Mouse (Mus musculus): ENCODE measurements around the gene Rfpl4b. TPM values are rescaled to one million over a fixed set of nuclear protein-coding genes. Genes with fewer than 3 reads are reported as not detected.
"Not testable (repeated sequence)": the region's sequence is repeated elsewhere in the genome, so short reads cannot be mapped to it uniquely, and the experiment has no call there.

Rfpl4b gene
- not detected in 2 replicates for polyA plus RNA-seq (2012; rRNA removed)

GRCm38 (mm10) chr10:38821679-38822078 is at the start of gene Rfpl4b:
Rfpl4b (minus strand) TSS chr10:38821779.
- no peak for TF ChIP-seq POLR2A (IDR thresholded peaks at IDR 0.05; ENCODE audit: borderline replicate concordance, extremely low read depth, insufficient read depth, insufficient read length, poor library complexity, severe bottlenecking)
- TF ChIP-seq CTCF (IDR thresholded peaks at IDR 0.05; ENCODE audit: borderline replicate concordance, extremely low read depth, insufficient read depth, insufficient read length): no peak
- DNase-seq (ENCODE audit: low read depth): no peak

GRCm38 (mm10) chr10:38855186-38855585 is 33.6 kb upstream of the Rfpl4b start:
- TF ChIP-seq POLR2A (IDR thresholded peaks at IDR 0.05; ENCODE audit: borderline replicate concordance, extremely low read depth, insufficient read depth, insufficient read length, poor library complexity, severe bottlenecking) (no peak), CTCF (IDR thresholded peaks at IDR 0.05; ENCODE audit: borderline replicate concordance, extremely low read depth, insufficient read depth, insufficient read length) (no peak)
- peak; percentile 10 for DNase-seq (ENCODE audit: low read depth)

GRCm38 (mm10) chr10:38850006-38850405 is 28.4 kb upstream of the Rfpl4b start:
- DNase-seq (ENCODE audit: low read depth): not testable (repeated sequence)

- DNase-seq (ENCODE audit: low read depth): peak; percentile 78
- TF ChIP-seq CTCF (IDR thresholded peaks at IDR 0.05; ENCODE audit: borderline replicate concordance, extremely low read depth, insufficient read depth, insufficient read length) (peak; percentile 95), POLR2A (IDR thresholded peaks at IDR 0.05; ENCODE audit: borderline replicate concordance, extremely low read depth, insufficient read depth, insufficient read length, poor library complexity, severe bottlenecking) (no peak)
These were observed 27.4 kb upstream of the Rfpl4b start for GRCm38 (mm10) chr10:38848884-38849499.

DNA sequence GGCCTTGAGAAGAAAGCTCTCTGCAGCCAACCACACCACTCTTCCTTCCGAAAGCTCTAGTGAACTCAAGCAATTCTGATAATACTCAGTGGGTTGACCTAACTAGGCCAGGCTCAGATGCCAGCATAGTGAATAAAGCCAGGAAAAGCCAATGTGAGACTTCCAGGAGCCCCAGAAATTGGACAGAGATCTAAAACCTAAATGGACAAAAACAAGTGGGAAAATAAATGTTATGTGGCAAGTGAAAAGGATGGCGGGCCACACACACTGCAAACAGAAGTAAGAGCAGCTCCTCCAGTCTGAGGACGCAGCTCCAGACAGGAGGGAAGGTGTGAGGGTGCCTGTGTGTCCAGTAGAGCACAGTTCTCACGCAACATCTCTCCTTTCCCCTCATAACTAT is 26.7 kb upstream of the Rfpl4b start:
- TF ChIP-seq POLR2A (IDR thresholded peaks at IDR 0.05; ENCODE audit: borderline replicate concordance, extremely low read depth, insufficient read depth, insufficient read length, poor library complexity, severe bottlenecking) (no peak), CTCF (IDR thresholded peaks at IDR 0.05; ENCODE audit: borderline replicate concordance, extremely low read depth, insufficient read depth, insufficient read length) (no peak)
- peak; percentile 3 for DNase-seq (ENCODE audit: low read depth)

- DNase-seq (ENCODE audit: low read depth): no peak
- no peak for TF ChIP-seq POLR2A (IDR thresholded peaks at IDR 0.05; ENCODE audit: borderline replicate concordance, extremely low read depth, insufficient read depth, insufficient read length, poor library complexity, severe bottlenecking)
- TF ChIP-seq CTCF (IDR thresholded peaks at IDR 0.05; ENCODE audit: borderline replicate concordance, extremely low read depth, insufficient read depth, insufficient read length): no peak
These were observed 2.2 kb upstream of the Rfpl4b start for GRCm38 (mm10) chr10:38823741-38824140.

- TF ChIP-seq CTCF (IDR thresholded peaks at IDR 0.05; ENCODE audit: borderline replicate concordance, extremely low read depth, insufficient read depth, insufficient read length) (no peak), POLR2A (IDR thresholded peaks at IDR 0.05; ENCODE audit: borderline replicate concordance, extremely low read depth, insufficient read depth, insufficient read length, poor library complexity, severe bottlenecking) (no peak)
- no peak for DNase-seq (ENCODE audit: low read depth)
These were observed 15.5 kb downstream of the Rfpl4b start for GRCm38 (mm10) chr10:38806056-38806455.

GRCm38 (mm10) chr10:38804047-38804446 is 17.5 kb downstream of the Rfpl4b start:
- no peak for DNase-seq (ENCODE audit: low read depth)
- no peak for TF ChIP-seq CTCF (IDR thresholded peaks at IDR 0.05; ENCODE audit: borderline replicate concordance, extremely low read depth, insufficient read depth, insufficient read length)
- no peak for TF ChIP-seq POLR2A (IDR thresholded peaks at IDR 0.05; ENCODE audit: borderline replicate concordance, extremely low read depth, insufficient read depth, insufficient read length, poor library complexity, severe bottlenecking)

DNA sequence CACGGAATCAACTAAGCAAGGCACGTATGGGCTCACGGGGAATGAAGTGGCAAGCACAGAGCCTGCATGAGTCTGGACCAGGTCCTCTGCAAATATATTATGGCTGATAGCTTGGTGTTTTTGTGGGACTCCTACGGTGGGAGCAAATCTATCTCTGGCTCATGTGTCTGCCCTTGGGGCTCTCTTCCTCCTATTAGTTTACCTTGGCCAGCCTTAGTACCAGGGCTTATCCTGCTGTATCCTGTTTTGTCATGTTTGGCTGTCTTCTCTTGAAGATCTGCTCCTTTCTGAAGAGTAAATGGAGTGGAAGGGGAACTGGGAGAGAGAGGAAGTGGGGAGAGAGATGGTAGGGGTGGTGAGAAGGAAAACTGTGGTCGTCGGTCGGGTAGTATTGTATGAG is 18.3 kb downstream of the Rfpl4b start:
- no peak for DNase-seq (ENCODE audit: low read depth)
- TF ChIP-seq CTCF (IDR thresholded peaks at IDR 0.05; ENCODE audit: borderline replicate concordance, extremely low read depth, insufficient read depth, insufficient read length) (no peak), POLR2A (IDR thresholded peaks at IDR 0.05; ENCODE audit: borderline replicate concordance, extremely low read depth, insufficient read depth, insufficient read length, poor library complexity, severe bottlenecking) (no peak)

GRCm38 (mm10) chr10:38788612-38789011 is 33.0 kb downstream of the Rfpl4b start:
- no peak for TF ChIP-seq CTCF (IDR thresholded peaks at IDR 0.05; ENCODE audit: borderline replicate concordance, extremely low read depth, insufficient read depth, insufficient read length)
- no peak for TF ChIP-seq POLR2A (IDR thresholded peaks at IDR 0.05; ENCODE audit: borderline replicate concordance, extremely low read depth, insufficient read depth, insufficient read length, poor library complexity, severe bottlenecking)

More at GRCm38 (mm10) chr10:38788612-38789011, 33.0 kb downstream of the Rfpl4b start:
- DNase-seq (ENCODE audit: low read depth): no peak

Other genes starting within 250 kb of the Rfpl4b start
- gene Lama4, start 143.7 kb upstream of the Rfpl4b start, polyA plus RNA-seq (2012; rRNA removed): 13.9 and 20.4 TPM in 2 replicates